Mouse (Mus musculus) ES-E14 (cell line): Measurements from ENCODE around the gene Hrasls. TPM values are rescaled to one million over a fixed set of nuclear protein-coding genes. Genes with fewer than 3 reads are reported as not detected.

ENCODE experiments used
- DNase-seq: peaks from one replicate; pipeline ENCODE4 v3.0.0-alpha.2; 2013; ENCODE audit warnings: low read depth, low spot score
- H3K27ac ChIP-seq: 2 replicates; pipeline ENCODE4 v1.5.1; 2012; ENCODE audit warnings: low read depth, mild to moderate bottlenecking, low read length, moderate library complexity, mixed read lengths; ENCODE audit not compliant: poor library complexity, insufficient read depth, severe bottlenecking
- H3K36me3 ChIP-seq: 2 replicates; pipeline ENCODE4 v1.6.1; 2012; ENCODE audit warnings: mild to moderate bottlenecking, low read length, moderate library complexity, mixed read lengths; ENCODE audit not compliant: control insufficient read depth, poor library complexity, insufficient read depth, severe bottlenecking
- H3K4me1 ChIP-seq, 2 experiments: fragments of 150-350 bp in 1 of 2; sonication (generic) in 1 of 2; 2 replicates each; pipeline ENCODE4 v1.6.1; 2012; ENCODE audit warnings: low read length in 2 of 2, mild to moderate bottlenecking in 1 of 2, mixed read lengths in 1 of 2; ENCODE audit not compliant: control insufficient read depth in 2 of 2, insufficient read depth in 2 of 2, poor library complexity in 1 of 2
- H3K4me3 ChIP-seq, 2 experiments: fragments of 150-350 bp in 1 of 2; sonication (generic) in 1 of 2; 2 replicates each; pipeline ENCODE4 v1.5.1; 2012; ENCODE audit warnings: low read length in 2 of 2, low read depth in 1 of 2, mild to moderate bottlenecking in 1 of 2, mixed read lengths in 1 of 2; ENCODE audit not compliant: insufficient read depth in 1 of 2, poor library complexity in 1 of 2, severe bottlenecking in 1 of 2
- H3K9ac ChIP-seq: 2 replicates; pipeline ENCODE4 v1.6.1; 2012; ENCODE audit warnings: low read depth, mild to moderate bottlenecking, low read length, mixed read lengths; ENCODE audit not compliant: poor library complexity, insufficient read depth, severe bottlenecking
- H3K9me3 ChIP-seq: fragments of 150-350 bp; sonication (generic); 2 replicates; pipeline ENCODE4 v1.6.1; 2012; ENCODE audit warnings: low read depth, mild to moderate bottlenecking, low read length; ENCODE audit not compliant: control insufficient read depth, insufficient read depth
- CHD2 ChIP-seq: IDR thresholded peaks from 2 replicates; pipeline ENCODE4 v1.6.1; 2014; ENCODE audit warnings: mild to moderate bottlenecking, low read depth, low read length, inconsistent platforms
- HCFC1 ChIP-seq: IDR thresholded peaks from 2 replicates; pipeline ENCODE4 v1.6.1; 2012; ENCODE audit warnings: low read length, inconsistent platforms, borderline replicate concordance; ENCODE audit not compliant: insufficient read depth
- MAFK ChIP-seq: IDR thresholded peaks from 2 replicates; pipeline ENCODE4 v1.6.1; 2014; ENCODE audit warnings: mild to moderate bottlenecking, low read depth, low read length, inconsistent platforms; ENCODE audit not compliant: insufficient read depth
- ZC3H11A ChIP-seq: IDR thresholded peaks from 2 replicates; pipeline ENCODE4 v1.6.1; 2012; ENCODE audit warnings: low read depth, mild to moderate bottlenecking, inconsistent platforms, low read length, borderline replicate concordance
- ZNF384 ChIP-seq: IDR thresholded peaks from 2 replicates; pipeline ENCODE4 v1.6.1; 2012; ENCODE audit warnings: low read depth, low read length, inconsistent platforms
- in situ Hi-C, 2 experiments: fragments of 600-800 bp; cut with MboI; formaldehyde crosslinking; loops; one replicate each; pipeline ENCODE4 v1.15.1; 2025; ENCODE audit warnings: low sequenced_read_pairs in 2 of 2, inconsistent platforms in 1 of 2; ENCODE audit not compliant: unreplicated experiment in 2 of 2
- total RNA-seq: library from RNA; depleted of rRNA; stranded (reverse); fragments of 300-350 nt; gene quantifications from 2 replicates; pipeline ENCODE4 v1.2.3, GENCODE M21; 2012; rRNA removed

Hrasls gene
- total RNA-seq, 1 experiment: 0.27 TPM

DNA sequence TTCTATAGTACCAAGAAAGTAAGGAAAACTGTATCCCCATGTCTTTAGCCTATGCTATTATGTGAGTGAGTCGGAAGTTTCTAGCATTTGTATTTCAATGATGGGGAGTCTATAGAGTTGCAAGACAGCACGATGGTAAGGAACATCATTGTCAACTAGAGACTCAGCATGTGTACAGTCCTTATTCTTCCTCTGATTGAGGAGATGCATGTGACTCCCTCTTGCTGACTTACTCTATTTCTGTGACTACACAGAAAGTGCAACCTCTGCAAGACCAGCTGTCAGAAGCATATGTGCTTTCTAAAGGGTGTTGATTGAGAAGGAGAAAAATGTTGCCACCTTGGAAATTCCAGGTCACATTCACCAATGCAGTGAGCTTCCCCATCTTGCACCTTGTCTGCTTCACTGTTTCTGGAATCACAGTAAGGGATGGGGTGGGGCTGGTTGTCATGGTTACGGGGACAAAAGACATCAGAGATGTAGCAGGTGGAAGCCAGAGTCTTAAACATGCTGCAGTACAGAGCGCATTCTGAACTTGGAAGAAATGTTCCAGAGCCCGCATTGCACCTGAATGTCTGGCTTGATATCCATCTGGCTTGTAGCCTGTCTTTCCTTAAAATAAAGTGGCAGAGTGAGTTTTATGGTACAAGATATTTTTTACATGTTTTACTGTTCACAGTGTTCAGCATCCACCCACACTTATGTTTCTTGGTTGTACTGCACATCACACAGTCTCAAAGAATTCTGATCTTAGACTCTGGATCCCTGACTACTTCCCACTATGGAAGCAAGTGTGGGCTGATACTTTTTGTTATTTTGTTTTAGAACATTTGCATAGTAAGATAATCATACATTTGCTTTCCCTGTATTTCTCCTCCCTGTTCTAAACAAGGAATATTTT, 7.2 kb downstream of the Hrasls start:
- Histone ChIP-seq H3K9me3 (no peaks in the 10 kb centered on the region), H3K4me1 (no peaks in the 10 kb centered on the region), H3K4me3 (no peak overlapping the region), H3K9ac (no peak overlapping the region), H3K27ac (no peak overlapping the region), H3K36me3 (no peaks in the 10 kb centered on the region)
- peak; percentile 40 for DNase-seq
- in situ Hi-C loops: no loop called here
- TF ChIP-seq CHD2 (no peak), HCFC1 (no peak), MAFK (no peak), ZC3H11A (no peak), ZNF384 (no peak)

DNA sequence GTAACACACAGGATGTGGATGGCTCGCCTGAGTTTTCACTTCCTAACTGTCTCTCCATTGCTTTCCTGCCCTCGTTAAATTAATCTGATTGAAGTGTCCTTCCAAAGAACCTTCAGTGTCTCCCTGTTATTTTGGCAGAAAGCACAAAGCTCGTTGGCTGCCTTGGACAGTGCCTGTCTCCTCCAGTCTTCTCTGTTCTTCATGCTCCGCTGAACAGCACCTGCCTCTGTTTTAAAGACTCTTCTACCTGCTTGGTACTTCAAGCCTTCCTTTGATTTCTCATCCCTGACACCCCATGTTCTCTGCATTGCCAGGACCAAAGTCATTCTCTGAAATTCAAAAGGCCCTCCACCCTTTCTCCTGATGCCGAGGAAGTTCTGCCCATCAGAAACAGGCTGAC, 26.5 kb downstream of the Hrasls start:
- Histone ChIP-seq H3K4me3 (no peak overlapping the region), H3K27ac (no peak overlapping the region), H3K9me3 (no peaks in the 10 kb centered on the region), H3K36me3 (no peaks in the 10 kb centered on the region), H3K4me1 (no peaks in the 10 kb centered on the region), H3K9ac (no peak overlapping the region)
- no peak for TF ChIP-seq HCFC1
- no peak for TF ChIP-seq ZC3H11A
- TF ChIP-seq CHD2: no peak
- TF ChIP-seq MAFK: no peak
- no peak for TF ChIP-seq ZNF384
- no peak for DNase-seq
- in situ Hi-C loops: no loop called here

- H3K9me3 ChIP-seq: no peaks in the 10 kb centered on the region
- no peak for DNase-seq
- H3K36me3 ChIP-seq: no peaks in the 10 kb centered on the region
- H3K4me3 ChIP-seq: no peak overlapping the region
- no peak overlapping the region for H3K9ac ChIP-seq
- TF ChIP-seq HCFC1 (no peak), MAFK (no peak), ZC3H11A (no peak), CHD2 (no peak), ZNF384 (no peak)
- no peak overlapping the region for H3K27ac ChIP-seq
- no peaks in the 10 kb centered on the region for H3K4me1 ChIP-seq
- in situ Hi-C loops: no loop called here
Observed at GRCm38 (mm10) chr16:29254325-29254724, 44.8 kb downstream of the Hrasls start.

Other genes starting within 250 kb of the Hrasls start
- gene Atp13a5, start 169.0 kb downstream of the Hrasls start, total RNA-seq: not detected in 2 replicates